Mouse (Mus musculus): ENCODE measurements around the gene Tns4. TPM values are rescaled to one million over a fixed set of nuclear protein-coding genes. Genes with fewer than 3 reads are reported as not detected.

The Tns4 gene
- total RNA-seq (2015) = 2.1 and 2.4 TPM in 2 replicates
- 1.4 and 1.8 TPM in 2 replicates for total RNA-seq (2017)

GRCm38 (mm10) chr11:99089077-99089601 lies at the start of gene Tns4:
Gene Tns4, minus strand, starts transcription at chr11:99089306.
- no peak for ATAC-seq (replicated peaks; ENCODE audit: poor library complexity)

- ATAC-seq (replicated peaks; ENCODE audit: poor library complexity) = no peak
Measured at GRCm38 (mm10) chr11:99137385-99137784, 48.3 kb upstream of the Tns4 start.

- ATAC-seq (replicated peaks; ENCODE audit: poor library complexity) = no peak
Measured at GRCm38 (mm10) chr11:99136961-99137360, 47.9 kb upstream of the Tns4 start.

- no peak for ATAC-seq (replicated peaks; ENCODE audit: poor library complexity)
Measured at GRCm38 (mm10) chr11:99136361-99136760, 47.3 kb upstream of the Tns4 start.

- no peak for ATAC-seq (replicated peaks; ENCODE audit: poor library complexity)
Measured at GRCm38 (mm10) chr11:99135047-99135440, 45.9 kb upstream of the Tns4 start.

GRCm38 (mm10) chr11:99134266-99135046 lies 45.4 kb upstream of the Tns4 start:
- no peak for ATAC-seq (replicated peaks; ENCODE audit: poor library complexity)

- peak; percentile 52 for ATAC-seq (replicated peaks; ENCODE audit: poor library complexity)
Measured at GRCm38 (mm10) chr11:99133285-99133897, 44.3 kb upstream of the Tns4 start.

GRCm38 (mm10) chr11:99132091-99132730 lies 43.1 kb upstream of the Tns4 start:
- ATAC-seq (replicated peaks; ENCODE audit: poor library complexity) = no peak; the same call in 1 of the 2 replicates

GRCm38 (mm10) chr11:99131463-99131840 lies 42.3 kb upstream of the Tns4 start:
- no peak for ATAC-seq (replicated peaks; ENCODE audit: poor library complexity)

- no peak for ATAC-seq (replicated peaks; ENCODE audit: poor library complexity)
Measured at GRCm38 (mm10) chr11:99130736-99131462, 41.8 kb upstream of the Tns4 start.

GRCm38 (mm10) chr11:99129287-99129686 lies 40.2 kb upstream of the Tns4 start:
- no peak for ATAC-seq (replicated peaks; ENCODE audit: poor library complexity)

- peak; percentile 43 for ATAC-seq (replicated peaks; ENCODE audit: poor library complexity)
Measured at GRCm38 (mm10) chr11:99127785-99128682, 38.9 kb upstream of the Tns4 start.

GRCm38 (mm10) chr11:99126482-99127253 lies 37.6 kb upstream of the Tns4 start:
- ATAC-seq (replicated peaks; ENCODE audit: poor library complexity) = no peak

GRCm38 (mm10) chr11:99124635-99125029 lies 35.5 kb upstream of the Tns4 start:
- no peak for ATAC-seq (replicated peaks; ENCODE audit: poor library complexity)

- peak; percentile 75 for ATAC-seq (replicated peaks; ENCODE audit: poor library complexity)
Measured at GRCm38 (mm10) chr11:99123977-99124634, 35.0 kb upstream of the Tns4 start.

GRCm38 (mm10) chr11:99122703-99123102 lies 33.6 kb upstream of the Tns4 start:
- no peak for ATAC-seq (replicated peaks; ENCODE audit: poor library complexity)

- no peak for ATAC-seq (replicated peaks; ENCODE audit: poor library complexity)
Measured at GRCm38 (mm10) chr11:99121218-99121631, 32.1 kb upstream of the Tns4 start.

- no peak for ATAC-seq (replicated peaks; ENCODE audit: poor library complexity)
Measured at GRCm38 (mm10) chr11:99120524-99121217, 31.6 kb upstream of the Tns4 start.

Measured in megakaryocyte progenitor cell, adult 5-6 weeks (primary cell).